Mouse (Mus musculus) limb, embryonic 14.5 days (tissue): Measurements from ENCODE around the gene Smo. TPM values are rescaled to one million over a fixed set of nuclear protein-coding genes. Genes with fewer than 3 reads are reported as not detected.

Experiments
- ATAC-seq: fragments of 200-750 bp; cut with Nextera tagmentation; 2 replicates; pipeline ENCODE4 v1.8.0; 2017; ENCODE audit warnings: low read depth, moderate number of reproducible peaks, moderate TSS enrichment; ENCODE audit not compliant: low FRiP score
- DNase-seq: peaks from one replicate; pipeline ENCODE4 v3.0.0-alpha.2; 2015; ENCODE audit warnings: low spot score
- H3K27ac ChIP-seq: fragments of 300-500 bp; sonication (generic); replicated peaks from 2 replicates; pipeline ENCODE4 v1.5.1; 2014; ENCODE audit warnings: low read depth, mild to moderate bottlenecking, low read length, moderate library complexity, mixed read lengths
- H3K27me3 ChIP-seq: fragments of 300-500 bp; sonication (generic); 2 replicates; pipeline ENCODE4 v1.6.1; 2014; ENCODE audit warnings: low read length, mixed read lengths; ENCODE audit not compliant: control insufficient read depth, insufficient read depth
- H3K36me3 ChIP-seq: fragments of 300-500 bp; sonication (generic); 2 replicates; pipeline ENCODE4 v1.6.1; 2014; ENCODE audit warnings: mild to moderate bottlenecking, low read length, moderate library complexity, mixed read lengths; ENCODE audit not compliant: control insufficient read depth, insufficient read depth
- H3K4me1 ChIP-seq: fragments of 300-500 bp; sonication (generic); 2 replicates; pipeline ENCODE4 v1.6.1; 2014; ENCODE audit warnings: antibody characterized with exemption, low read length, mixed read lengths; ENCODE audit not compliant: control insufficient read depth, insufficient read depth
- H3K4me2 ChIP-seq: fragments of 300-500 bp; sonication (generic); replicated peaks from 2 replicates; pipeline ENCODE4 v1.6.1; 2014; ENCODE audit warnings: low read depth, mild to moderate bottlenecking, low read length, moderate library complexity; ENCODE audit not compliant: severe bottlenecking
- H3K4me3 ChIP-seq: fragments of 300-500 bp; sonication (generic); replicated peaks from 2 replicates; pipeline ENCODE4 v1.5.1; 2014; ENCODE audit warnings: low read length
- H3K9ac ChIP-seq: fragments of 300-500 bp; sonication (generic); 2 replicates; pipeline ENCODE4 v1.6.1; 2014; ENCODE audit warnings: mild to moderate bottlenecking, low read depth, low read length, moderate library complexity; ENCODE audit not compliant: severe bottlenecking
- H3K9me3 ChIP-seq: fragments of 300-500 bp; sonication (generic); 2 replicates; pipeline ENCODE4 v1.6.1; 2016; ENCODE audit warnings: low read length; ENCODE audit not compliant: control insufficient read depth
- POLR2A ChIP-seq: fragments of 200-500 bp; IDR thresholded peaks from 2 replicates; pipeline ENCODE4 v1.8.0; 2012; ENCODE audit warnings: inconsistent platforms, mild to moderate bottlenecking, moderate library complexity, borderline replicate concordance; ENCODE audit not compliant: insufficient read depth, insufficient read length; ENCODE audit errors: extremely low read depth
- WGBS: fragments of 180-500 bp; shearing (Covaris S2); extraction: QIAGEN DNeasy Blood & Tissue Kit; methylation state at CpG from one replicate; pipeline ENCODE4 v1.1.7; 2014; 5-methylcytosine and 5-hydroxymethylcytosine counted together
- polyA plus RNA-seq, 2 experiments: library from polyadenylated mRNA; depleted of rRNA in 1 of 2; stranded (reverse) in 1 of 2; unstranded in 1 of 2; fragments of >200 nt; fragmentation: Nextera tagmentation in 1 of 2; extraction: Ambion mirVana in 1 of 2; gene quantifications; 2 replicates each; pipeline versions ENCODE4 v1.2.1 to v1.2.3; 2012 to 2014

Smo gene
- polyA plus RNA-seq, 2 experiments = 58.1 to 104 TPM

GRCm38 (mm10) chr6:29785759-29786158, 50.5 kb downstream of the Smo start:
- H3K36me3 ChIP-seq = no peaks in the 10 kb centered on the region
- H3K27ac ChIP-seq = no peak overlapping the region
- H3K27me3 ChIP-seq = no peaks in the 10 kb centered on the region
- DNase-seq (no peak), ATAC-seq (no peak)
- no peak for TF ChIP-seq POLR2A
- no peaks in the 10 kb centered on the region for H3K9me3 ChIP-seq
- H3K4me3 ChIP-seq = no peak overlapping the region
- no peak overlapping the region for H3K4me2 ChIP-seq
- WGBS = 91% methylated on average over 5 of the region's 5 CpGs
- peaks cover 7% of the 10 kb centered on the region; the same call in 1 of the 2 replicates for H3K4me1 ChIP-seq
- H3K9ac ChIP-seq = no peak overlapping the region

GRCm38 (mm10) chr6:29788779-29789350, 53.6 kb downstream of the Smo start:
- no peak overlapping the region for H3K9ac ChIP-seq
- H3K36me3 ChIP-seq = no peaks in the 10 kb centered on the region
- H3K4me2 ChIP-seq = no peak overlapping the region
- H3K4me3 ChIP-seq = no peak overlapping the region
- H3K27me3 ChIP-seq = no peaks in the 10 kb centered on the region
- ATAC-seq (no peak), DNase-seq (no peak)
- WGBS = 70% methylated on average over 3 of the region's 3 CpGs
- TF ChIP-seq POLR2A = no peak
- H3K9me3 ChIP-seq = no peaks in the 10 kb centered on the region
- peaks cover 4% of the 10 kb centered on the region; the same call in 1 of the 2 replicates for H3K4me1 ChIP-seq
- no peak overlapping the region for H3K27ac ChIP-seq

GRCm38 (mm10) chr6:29790014-29790698, 54.9 kb downstream of the Smo start:
- H3K4me2 ChIP-seq = no peak overlapping the region
- no peak overlapping the region for H3K9ac ChIP-seq
- H3K4me3 ChIP-seq = no peak overlapping the region
- no peak for TF ChIP-seq POLR2A
- DNase-seq = no peak
- no peak for ATAC-seq
- H3K9me3 ChIP-seq = no peaks in the 10 kb centered on the region
- H3K27ac ChIP-seq = no peak overlapping the region
- H3K27me3 ChIP-seq = no peaks in the 10 kb centered on the region
- H3K4me1 ChIP-seq = no peaks in the 10 kb centered on the region
- no peaks in the 10 kb centered on the region for H3K36me3 ChIP-seq
- WGBS = 88% methylated on average over 3 of the region's 3 CpGs

GRCm38 (mm10) chr6:29793520-29793919, 58.2 kb downstream of the Smo start:
- Histone ChIP-seq H3K4me2 (no peak overlapping the region), H3K4me1 (no peaks in the 10 kb centered on the region), H3K9me3 (no peaks in the 10 kb centered on the region), H3K27me3 (no peaks in the 10 kb centered on the region), H3K4me3 (no peak overlapping the region), H3K9ac (no peak overlapping the region), H3K27ac (no peak overlapping the region), H3K36me3 (no peaks in the 10 kb centered on the region)
- DNase-seq (no peak), ATAC-seq (no peak)
- WGBS = 92% methylated on average over 1 of the region's 1 CpGs
- no peak for TF ChIP-seq POLR2A

GRCm38 (mm10) chr6:29794582-29794981, 59.3 kb downstream of the Smo start:
- ATAC-seq = no peak

More at GRCm38 (mm10) chr6:29794582-29794981, 59.3 kb downstream of the Smo start:
- no peak for DNase-seq
- 87% methylated on average over 6 of the region's 6 CpGs for WGBS
- Histone ChIP-seq H3K4me3 (no peak overlapping the region), H3K27ac (no peak overlapping the region), H3K4me1 (no peaks in the 10 kb centered on the region), H3K9ac (no peak overlapping the region), H3K4me2 (no peak overlapping the region), H3K9me3 (no peaks in the 10 kb centered on the region), H3K27me3 (no peaks in the 10 kb centered on the region), H3K36me3 (no peaks in the 10 kb centered on the region)
- TF ChIP-seq POLR2A = no peak
